Mouse (Mus musculus): ENCODE measurements around the gene Smok3c. TPM values are rescaled to one million over a fixed set of nuclear protein-coding genes. Genes with fewer than 3 reads are reported as not detected.

The Smok3c gene
- polyA plus RNA-seq, 1 experiment: not detected

DNA sequence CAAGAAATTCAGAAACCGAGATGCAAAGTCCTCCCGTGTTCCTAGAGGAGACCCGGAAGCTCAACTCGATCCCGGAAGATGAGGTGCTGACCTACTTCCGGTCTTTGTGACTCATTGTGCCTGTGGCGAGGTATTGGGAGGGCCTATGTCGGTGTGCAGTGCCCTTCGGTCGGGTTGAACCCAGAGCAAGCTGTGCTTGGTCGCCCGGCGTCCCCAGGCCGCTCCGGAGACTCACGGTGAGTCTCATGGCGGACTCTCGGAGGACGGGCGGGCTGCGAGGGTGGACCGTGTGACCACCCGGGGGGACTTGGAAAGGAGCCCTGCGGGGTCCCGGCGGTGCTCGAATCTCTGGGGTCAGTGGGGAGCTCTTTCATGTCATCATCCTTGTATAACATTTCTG is 32.0 kb downstream of the Smok3c start, which contains the start of gene Zkscan1:
Gene Zkscan1, plus strand, starts transcription at position 89 of the 400 bp plus-strand sequence.
- Histone ChIP-seq H3K36me3 (ENCODE audit: control insufficient read depth, insufficient read depth, low read length) (peaks cover 3% of the 10 kb centered on the region; the same call in 1 of the 2 replicates), H3K27ac (ENCODE audit: insufficient read depth, low read depth, low read length) (peak within 1 kb of the TSS; percentile 98), H3K27me3 (ENCODE audit: control insufficient read depth, insufficient read depth, low read length) (no peaks in the 10 kb centered on the region), H3K4me1 (ENCODE audit: control insufficient read depth, insufficient read depth, insufficient read length, low read length) (peaks cover 14% of the 10 kb centered on the region; the same call in 1 of the 2 replicates), H3K4me3 (ENCODE audit: low read depth, low read length) (peak within 1 kb of the TSS; percentile 99)
- peak; percentile 94 for TF ChIP-seq POLR2A (IDR thresholded peaks at IDR 0.05; ENCODE audit: low read depth, low read length)
- TF ChIP-seq CTCF (IDR thresholded peaks at IDR 0.05; ENCODE audit: extremely low read depth, insufficient read length, insufficient replicate concordance, low read depth, low read length): no peak
- WGBS: under 1% methylated on average over 27 of the region's 27 CpGs

DNA sequence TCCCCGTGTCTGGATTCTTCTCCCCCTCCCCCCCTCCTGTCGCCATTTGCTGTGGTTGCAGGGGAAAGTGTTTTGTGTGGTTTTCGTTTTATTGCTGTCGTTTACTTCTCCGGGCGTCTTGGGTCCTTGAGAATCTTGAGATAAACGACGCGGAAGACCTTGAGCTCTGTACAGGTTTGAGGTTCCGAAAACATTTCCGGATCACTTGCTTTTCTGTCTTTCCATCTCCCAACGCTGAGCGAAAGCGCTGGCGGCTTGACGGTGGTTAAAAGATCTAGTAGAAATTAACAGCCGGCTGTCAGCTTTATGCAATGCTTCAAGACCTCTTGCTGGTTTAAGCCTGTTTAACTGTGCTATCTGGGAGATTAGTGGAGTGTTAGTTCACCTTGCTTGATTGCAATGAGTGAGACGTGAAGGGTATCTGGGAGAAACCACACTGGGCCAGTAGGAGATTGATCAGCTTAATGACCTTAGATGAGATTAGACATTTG is 32.5 kb downstream of the Smok3c start:
- Histone ChIP-seq H3K4me3 (ENCODE audit: low read depth, low read length) (peak overlapping the region; percentile 99), H3K4me1 (ENCODE audit: control insufficient read depth, insufficient read depth, insufficient read length, low read length) (peaks cover 14% of the 10 kb centered on the region; the same call in 1 of the 2 replicates), H3K27ac (ENCODE audit: insufficient read depth, low read depth, low read length) (peak overlapping the region; percentile 98), H3K27me3 (ENCODE audit: control insufficient read depth, insufficient read depth, low read length) (no peaks in the 10 kb centered on the region), H3K36me3 (ENCODE audit: control insufficient read depth, insufficient read depth, low read length) (peaks cover 3% of the 10 kb centered on the region; the same call in 1 of the 2 replicates)
- under 1% methylated on average over 18 of the region's 18 CpGs for WGBS
- TF ChIP-seq CTCF (IDR thresholded peaks at IDR 0.05; ENCODE audit: extremely low read depth, insufficient read length, insufficient replicate concordance, low read depth, low read length) (no peak), POLR2A (IDR thresholded peaks at IDR 0.05; ENCODE audit: low read depth, low read length) (no peak)

DNA sequence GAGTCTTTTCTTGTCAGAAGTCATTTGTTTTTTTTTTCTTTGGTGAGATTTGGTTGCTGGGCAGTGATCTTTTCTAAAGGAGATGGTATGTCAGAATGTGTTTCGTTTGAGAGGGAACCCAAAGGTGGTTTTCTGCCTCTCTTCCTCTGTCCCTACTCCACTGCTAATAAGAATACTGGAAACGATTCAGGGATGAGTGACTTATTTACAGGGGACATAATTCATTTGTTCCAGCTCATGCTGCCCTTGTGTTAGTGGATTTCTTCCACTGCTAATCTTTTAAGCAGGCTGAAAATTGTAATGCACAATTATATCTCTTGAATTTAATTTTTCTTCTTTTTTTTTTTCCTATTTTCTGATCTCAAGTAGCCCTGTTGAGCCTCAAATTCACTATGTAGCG is 33.8 kb downstream of the Smok3c start:
- H3K27ac ChIP-seq (ENCODE audit: insufficient read depth, low read depth, low read length): no peak overlapping the region
- H3K27me3 ChIP-seq (ENCODE audit: control insufficient read depth, insufficient read depth, low read length): no peaks in the 10 kb centered on the region
- no peak for TF ChIP-seq POLR2A (IDR thresholded peaks at IDR 0.05; ENCODE audit: low read depth, low read length)
- no peak for TF ChIP-seq CTCF (IDR thresholded peaks at IDR 0.05; ENCODE audit: extremely low read depth, insufficient read length, insufficient replicate concordance, low read depth, low read length)
- peaks cover 3% of the 10 kb centered on the region; the same call in 1 of the 2 replicates for H3K36me3 ChIP-seq (ENCODE audit: control insufficient read depth, insufficient read depth, low read length)
- H3K4me1 ChIP-seq (ENCODE audit: control insufficient read depth, insufficient read depth, insufficient read length, low read length): peaks cover 14% of the 10 kb centered on the region; the same call in 1 of the 2 replicates
- H3K4me3 ChIP-seq (ENCODE audit: low read depth, low read length): no peak overlapping the region
- WGBS: 44% methylated on average over 3 of the region's 3 CpGs

DNA sequence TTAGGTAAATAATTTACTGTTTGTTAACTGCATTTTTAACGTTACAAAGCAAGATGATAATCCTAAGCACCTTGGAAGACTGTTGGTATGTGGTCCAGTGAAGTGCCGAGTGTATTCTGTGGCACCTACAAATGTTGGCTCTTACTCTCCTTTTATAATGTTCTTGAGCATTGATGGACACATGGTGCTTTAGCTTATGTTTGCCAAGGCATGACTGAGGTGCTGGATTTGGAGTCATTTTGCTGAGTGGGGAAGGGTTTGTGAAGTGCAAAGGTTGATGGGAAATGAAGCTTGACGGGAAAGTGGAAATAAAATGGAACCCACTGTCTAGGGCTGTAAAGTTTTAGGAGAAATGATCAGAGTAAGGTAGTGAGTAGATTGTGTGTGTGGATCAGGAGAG is 35.4 kb downstream of the Smok3c start:
- Histone ChIP-seq H3K27ac (ENCODE audit: insufficient read depth, low read depth, low read length) (peak overlapping the region; percentile 89), H3K36me3 (ENCODE audit: control insufficient read depth, insufficient read depth, low read length) (peaks cover 9% of the 10 kb centered on the region)
- no peak for TF ChIP-seq CTCF (IDR thresholded peaks at IDR 0.05; ENCODE audit: extremely low read depth, insufficient read length, insufficient replicate concordance, low read depth, low read length)

GRCm38 (mm10) chr5:138089108-138089551 is 36.1 kb downstream of the Smok3c start:
- TF ChIP-seq POLR2A (IDR thresholded peaks at IDR 0.05; ENCODE audit: low read depth, low read length) (no peak; the same call in 1 of the 2 replicates), CTCF (IDR thresholded peaks at IDR 0.05; ENCODE audit: extremely low read depth, insufficient read length, insufficient replicate concordance, low read depth, low read length) (no peak)
- H3K27ac ChIP-seq (ENCODE audit: insufficient read depth, low read depth, low read length): peak overlapping the region; percentile 89
- H3K27me3 ChIP-seq (ENCODE audit: control insufficient read depth, insufficient read depth, low read length): no peaks in the 10 kb centered on the region
- WGBS: 29% methylated on average over 6 of the region's 6 CpGs
- H3K4me3 ChIP-seq (ENCODE audit: low read depth, low read length): no peak overlapping the region; the same call in 1 of the 2 replicates
- H3K4me1 ChIP-seq (ENCODE audit: control insufficient read depth, insufficient read depth, insufficient read length, low read length): peaks cover 14% of the 10 kb centered on the region; the same call in 1 of the 2 replicates
- peaks cover 15% of the 10 kb centered on the region for H3K36me3 ChIP-seq (ENCODE audit: control insufficient read depth, insufficient read depth, low read length)

More for the DNA sequence above, 35.4 kb downstream of the Smok3c start:
- Histone ChIP-seq H3K27me3 (ENCODE audit: control insufficient read depth, insufficient read depth, low read length) (no peaks in the 10 kb centered on the region), H3K4me3 (ENCODE audit: low read depth, low read length) (no peak overlapping the region), H3K4me1 (ENCODE audit: control insufficient read depth, insufficient read depth, insufficient read length, low read length) (peaks cover 14% of the 10 kb centered on the region; the same call in 1 of the 2 replicates)
- 31% methylated on average over 3 of the region's 3 CpGs for WGBS

DNA sequence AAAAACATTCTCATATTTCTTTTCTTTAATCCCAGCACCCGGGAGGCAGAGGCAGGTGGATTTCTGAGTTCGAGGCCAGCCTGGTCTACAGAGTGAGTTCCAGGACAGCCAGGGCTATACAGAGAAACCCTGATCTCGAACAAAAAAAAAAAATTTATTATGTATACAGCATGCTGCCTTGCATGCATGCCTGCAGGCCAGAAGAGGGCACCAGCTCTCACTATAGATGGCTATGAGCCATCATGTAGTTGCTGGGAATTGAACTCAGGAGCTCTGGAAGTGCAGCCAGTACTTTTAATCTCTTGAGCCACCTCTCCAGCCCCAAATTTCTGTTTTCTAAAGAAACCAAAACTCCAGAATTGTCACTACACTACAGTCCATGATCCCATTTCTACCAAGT is 37.3 kb downstream of the Smok3c start:
- peaks cover 23% of the 10 kb centered on the region for H3K36me3 ChIP-seq (ENCODE audit: control insufficient read depth, insufficient read depth, low read length)
- no peak overlapping the region for H3K4me3 ChIP-seq (ENCODE audit: low read depth, low read length)
- no peak overlapping the region for H3K27ac ChIP-seq (ENCODE audit: insufficient read depth, low read depth, low read length)
- peaks cover 13% of the 10 kb centered on the region; the same call in 1 of the 2 replicates for H3K4me1 ChIP-seq (ENCODE audit: control insufficient read depth, insufficient read depth, insufficient read length, low read length)
- 55% methylated on average over 3 of the region's 3 CpGs for WGBS
- TF ChIP-seq POLR2A (IDR thresholded peaks at IDR 0.05; ENCODE audit: low read depth, low read length) (no peak), CTCF (IDR thresholded peaks at IDR 0.05; ENCODE audit: extremely low read depth, insufficient read length, insufficient replicate concordance, low read depth, low read length) (peak; percentile 46; the same call in 1 of the 2 replicates)
- H3K27me3 ChIP-seq (ENCODE audit: control insufficient read depth, insufficient read depth, low read length): no peaks in the 10 kb centered on the region

- 96% methylated on average over 5 of the region's 5 CpGs for WGBS
- no peak overlapping the region for H3K4me3 ChIP-seq (ENCODE audit: low read depth, low read length)
- no peaks in the 10 kb centered on the region for H3K27me3 ChIP-seq (ENCODE audit: control insufficient read depth, insufficient read depth, low read length)
- H3K27ac ChIP-seq (ENCODE audit: insufficient read depth, low read depth, low read length): no peak overlapping the region
- H3K36me3 ChIP-seq (ENCODE audit: control insufficient read depth, insufficient read depth, low read length): peaks cover 25% of the 10 kb centered on the region
- H3K4me1 ChIP-seq (ENCODE audit: control insufficient read depth, insufficient read depth, insufficient read length, low read length): peaks cover 13% of the 10 kb centered on the region; the same call in 1 of the 2 replicates
- TF ChIP-seq CTCF (IDR thresholded peaks at IDR 0.05; ENCODE audit: extremely low read depth, insufficient read length, insufficient replicate concordance, low read depth, low read length): no peak
These were observed 37.7 kb downstream of the Smok3c start for GRCm38 (mm10) chr5:138090737-138091136.
